Mouse (Mus musculus): ENCODE results near the gene Edf1. TPM values are rescaled to one million over a fixed set of nuclear protein-coding genes. Genes with fewer than 3 reads are reported as not detected.

The Edf1 gene
- polyA plus RNA-seq, 1 experiment from 2014 or later = 295 TPM

DNA sequence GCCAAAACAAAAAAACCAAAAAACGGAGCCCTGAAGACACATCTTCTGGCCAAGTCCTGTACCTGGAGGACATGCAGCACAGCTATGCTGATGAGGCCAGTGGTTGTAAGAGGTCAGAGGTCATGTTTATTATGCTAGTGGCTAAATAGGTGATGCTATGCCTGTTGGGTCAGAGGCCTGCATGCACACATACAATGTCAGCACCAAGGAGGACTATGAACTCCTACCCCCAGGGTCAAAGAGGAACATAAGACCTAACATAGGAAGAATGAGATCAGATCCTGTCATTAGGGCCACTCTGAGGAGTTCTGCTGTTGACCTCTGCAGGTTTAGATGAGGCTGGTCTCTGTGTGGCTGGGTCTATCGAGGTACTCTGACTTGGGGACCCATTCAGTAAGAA is 42.4 kb downstream of the Edf1 start:
- H3K4me2 ChIP-seq = no peak overlapping the region
- TF ChIP-seq CTCF (IDR thresholded peaks at IDR 0.05; ENCODE audit: low read depth) = no peak
- 73% methylated on average over 2 of the region's 2 CpGs for WGBS
- H3K36me3 ChIP-seq (ENCODE audit: insufficient read depth) = peaks cover 85% of the 10 kb centered on the region
- H3K4me1 ChIP-seq (ENCODE audit: insufficient read depth) = no peaks in the 10 kb centered on the region
- no peak overlapping the region for H3K27ac ChIP-seq (ENCODE audit: low read depth)
- DNase-seq = no peak
- H3K9ac ChIP-seq = no peak overlapping the region
- ATAC-seq (ENCODE audit: insufficient read depth) = no peak
- no peak overlapping the region for H3K4me3 ChIP-seq (ENCODE audit: low read depth, low read length)
- no peaks in the 10 kb centered on the region for H3K9me3 ChIP-seq (ENCODE audit: low read depth, low read length)
- no peaks in the 10 kb centered on the region for H3K27me3 ChIP-seq (ENCODE audit: insufficient read depth, low read length)

- DNase-seq = no peak
- Histone ChIP-seq H3K4me3 (ENCODE audit: low read depth, low read length) (no peak overlapping the region), H3K9ac (no peak overlapping the region), H3K9me3 (ENCODE audit: low read depth, low read length) (no peaks in the 10 kb centered on the region), H3K27me3 (ENCODE audit: insufficient read depth, low read length) (no peaks in the 10 kb centered on the region), H3K36me3 (ENCODE audit: insufficient read depth) (peaks cover 60% of the 10 kb centered on the region), H3K4me1 (ENCODE audit: insufficient read depth) (peaks cover 7% of the 10 kb centered on the region), H3K27ac (ENCODE audit: low read depth) (no peak overlapping the region), H3K4me2 (no peak overlapping the region)
- no peak for TF ChIP-seq CTCF (IDR thresholded peaks at IDR 0.05; ENCODE audit: low read depth)
- 95% methylated on average over 5 of the region's 5 CpGs for WGBS
- no peak for ATAC-seq (ENCODE audit: insufficient read depth)
Measured at GRCm38 (mm10) chr2:25602526-25602925, 44.9 kb downstream of the Edf1 start.

- Histone ChIP-seq H3K4me1 (ENCODE audit: insufficient read depth) (peaks cover 13% of the 10 kb centered on the region), H3K27ac (ENCODE audit: low read depth) (peak within 1 kb of the TSS; percentile 96), H3K9ac (peak within 1 kb of the TSS; percentile 98), H3K4me2 (peak within 1 kb of the TSS; percentile 77), H3K36me3 (ENCODE audit: insufficient read depth) (peaks cover 6% of the 10 kb centered on the region), H3K27me3 (ENCODE audit: insufficient read depth, low read length) (no peaks in the 10 kb centered on the region), H3K4me3 (ENCODE audit: low read depth, low read length) (peak within 1 kb of the TSS; percentile 100), H3K9me3 (ENCODE audit: low read depth, low read length) (no peaks in the 10 kb centered on the region)
- WGBS = under 1% methylated on average over 80 of the region's 80 CpGs
- ATAC-seq (ENCODE audit: insufficient read depth) (peak; percentile 91), DNase-seq (peak; percentile 96)
- TF ChIP-seq CTCF (IDR thresholded peaks at IDR 0.05; ENCODE audit: low read depth) = no peak
Measured at GRCm38 (mm10) chr2:25607761-25608622, 50.3 kb downstream of the Edf1 start, which contains the start of gene Rabl6. Gene Rabl6, minus strand, starts transcription at chr2:25608521.

DNA sequence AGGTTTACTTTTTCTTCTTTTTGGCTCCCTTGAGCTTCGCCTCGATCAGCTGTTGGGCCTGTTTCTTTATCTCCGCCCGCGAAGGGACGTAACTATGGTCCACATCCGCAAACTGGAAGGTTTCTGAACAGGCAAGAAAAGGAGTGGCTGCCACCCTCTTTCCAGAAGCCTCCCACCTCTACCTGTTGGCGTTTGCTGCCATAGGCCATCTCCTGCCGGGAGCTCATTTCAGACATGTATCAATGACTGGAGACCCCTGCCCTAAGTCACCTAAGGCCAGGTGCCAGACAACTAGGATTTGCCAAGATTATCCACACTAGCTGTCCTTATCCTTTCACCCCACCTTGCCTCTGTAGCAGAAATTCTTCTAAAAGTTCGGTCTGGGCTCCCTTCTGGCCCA is 51.0 kb downstream of the Edf1 start:
- Histone ChIP-seq H3K27me3 (ENCODE audit: insufficient read depth, low read length) (no peaks in the 10 kb centered on the region), H3K9ac (peak overlapping the region; percentile 98), H3K4me3 (ENCODE audit: low read depth, low read length) (peak overlapping the region; percentile 100), H3K27ac (ENCODE audit: low read depth) (peak overlapping the region; percentile 69), H3K36me3 (ENCODE audit: insufficient read depth) (peaks cover 6% of the 10 kb centered on the region), H3K4me2 (peak overlapping the region; percentile 77), H3K9me3 (ENCODE audit: low read depth, low read length) (no peaks in the 10 kb centered on the region), H3K4me1 (ENCODE audit: insufficient read depth) (peaks cover 13% of the 10 kb centered on the region)
- no peak for TF ChIP-seq CTCF (IDR thresholded peaks at IDR 0.05; ENCODE audit: low read depth)
- no peak for ATAC-seq (ENCODE audit: insufficient read depth)
- no peak for DNase-seq
- 50% methylated on average over 10 of the region's 10 CpGs for WGBS

Other genes starting within 250 kb of the Edf1 start
- gene Grin1, start 238.7 kb upstream of the Edf1 start, polyA plus RNA-seq (2014; fragmentation: Nextera tagmentation; extraction: Ambion mirVana) = 0.78 and 0.84 TPM in 2 replicates
- gene Man1b1, start 225.5 kb upstream of the Edf1 start, polyA plus RNA-seq (2014; fragmentation: Nextera tagmentation; extraction: Ambion mirVana) = 70.9 and 76.4 TPM in 2 replicates
- 13.9 and 16.6 TPM in 2 replicates for gene Dpp7, start 201.5 kb upstream of the Edf1 start, polyA plus RNA-seq (2014; fragmentation: Nextera tagmentation; extraction: Ambion mirVana)
- gene Uap1l1, start 192.2 kb upstream of the Edf1 start, polyA plus RNA-seq (2014; fragmentation: Nextera tagmentation; extraction: Ambion mirVana) = 17.4 and 20.1 TPM in 2 replicates
- 42.0 and 45.5 TPM in 2 replicates for gene Sapcd2, start 185.5 kb upstream of the Edf1 start, polyA plus RNA-seq (2014; fragmentation: Nextera tagmentation; extraction: Ambion mirVana)
- 0.92 and 1.2 TPM in 2 replicates for gene Entpd2, start 162.0 kb upstream of the Edf1 start, polyA plus RNA-seq (2014; fragmentation: Nextera tagmentation; extraction: Ambion mirVana)
- gene Npdc1, start 158.5 kb upstream of the Edf1 start, polyA plus RNA-seq (2014; fragmentation: Nextera tagmentation; extraction: Ambion mirVana) = 19.5 and 20.5 TPM in 2 replicates
- not detected in 2 replicates for gene Fut7, start 134.6 kb upstream of the Edf1 start, polyA plus RNA-seq (2014; fragmentation: Nextera tagmentation; extraction: Ambion mirVana)
- gene Abca2, start 129.1 kb upstream of the Edf1 start, polyA plus RNA-seq (2014; fragmentation: Nextera tagmentation; extraction: Ambion mirVana) = 3.9 and 4.6 TPM in 2 replicates
- gene Clic3, start 101.0 kb upstream of the Edf1 start, polyA plus RNA-seq (2014; fragmentation: Nextera tagmentation; extraction: Ambion mirVana) = 20.0 and 30.2 TPM in 2 replicates
- 15.8 and 23.5 TPM in 2 replicates for gene Paxx, start 96.8 kb upstream of the Edf1 start, polyA plus RNA-seq (2014; fragmentation: Nextera tagmentation; extraction: Ambion mirVana)
- gene Ptgds, start 87.8 kb upstream of the Edf1 start, polyA plus RNA-seq (2014; fragmentation: Nextera tagmentation; extraction: Ambion mirVana) = 3.3 and 3.4 TPM in 2 replicates
- not detected in 2 replicates for gene Lcn12, start 63.9 kb upstream of the Edf1 start, polyA plus RNA-seq (2014; fragmentation: Nextera tagmentation; extraction: Ambion mirVana)
- gene Fbxw5, start 57.1 kb upstream of the Edf1 start, polyA plus RNA-seq (2014; fragmentation: Nextera tagmentation; extraction: Ambion mirVana) = 75.8 and 77.7 TPM in 2 replicates
- 3.9 and 5.5 TPM in 2 replicates for gene C8g, start 56.1 kb upstream of the Edf1 start, polyA plus RNA-seq (2014; fragmentation: Nextera tagmentation; extraction: Ambion mirVana)
- 34.8 and 35.3 TPM in 2 replicates for gene Traf2, start 10.9 kb upstream of the Edf1 start, polyA plus RNA-seq (2014; fragmentation: Nextera tagmentation; extraction: Ambion mirVana)
- gene Mamdc4, start 17.0 kb downstream of the Edf1 start, polyA plus RNA-seq (2014; fragmentation: Nextera tagmentation; extraction: Ambion mirVana) = 2.2 and 4.1 TPM in 2 replicates
- gene Phpt1, start 17.4 kb downstream of the Edf1 start, polyA plus RNA-seq (2014; fragmentation: Nextera tagmentation; extraction: Ambion mirVana) = 183 and 197 TPM in 2 replicates
- 0.37 TPM in 1 of 2 replicates, not detected in the other for gene Ajm1, start 23.9 kb downstream of the Edf1 start, polyA plus RNA-seq (2014; fragmentation: Nextera tagmentation; extraction: Ambion mirVana)
- gene Rabl6, start 50.7 kb downstream of the Edf1 start, polyA plus RNA-seq (2014; fragmentation: Nextera tagmentation; extraction: Ambion mirVana) = 75.5 and 85.7 TPM in 2 replicates
- gene Ccdc183, start 59.8 kb downstream of the Edf1 start, polyA plus RNA-seq (2014; fragmentation: Nextera tagmentation; extraction: Ambion mirVana) = 0.24 and 0.28 TPM in 2 replicates
- gene Tmem141, start 64.2 kb downstream of the Edf1 start, polyA plus RNA-seq (2014; fragmentation: Nextera tagmentation; extraction: Ambion mirVana) = 21.9 and 26.0 TPM in 2 replicates
- gene Fcna, start 70.2 kb downstream of the Edf1 start, polyA plus RNA-seq (2014; fragmentation: Nextera tagmentation; extraction: Ambion mirVana) = 1.8 and 2.9 TPM in 2 replicates
- gene Lcn8, start 95.3 kb downstream of the Edf1 start, polyA plus RNA-seq (2014; fragmentation: Nextera tagmentation; extraction: Ambion mirVana) = 0.51 and 0.61 TPM in 2 replicates
- gene Lcn5, start 100.1 kb downstream of the Edf1 start, polyA plus RNA-seq (2014; fragmentation: Nextera tagmentation; extraction: Ambion mirVana) = not detected in 2 replicates
- not detected in 2 replicates for gene Lcn6, start 118.9 kb downstream of the Edf1 start, polyA plus RNA-seq (2014; fragmentation: Nextera tagmentation; extraction: Ambion mirVana)
- gene Lcn10, start 124.9 kb downstream of the Edf1 start, polyA plus RNA-seq (2014; fragmentation: Nextera tagmentation; extraction: Ambion mirVana) = not detected in 2 replicates
- gene Obp2a, start 142.2 kb downstream of the Edf1 start, polyA plus RNA-seq (2014; fragmentation: Nextera tagmentation; extraction: Ambion mirVana) = not detected in 2 replicates
- gene Bmyc, start 148.9 kb downstream of the Edf1 start, polyA plus RNA-seq (2014; fragmentation: Nextera tagmentation; extraction: Ambion mirVana) = 65.3 and 71.9 TPM in 2 replicates
- not detected in 2 replicates for gene Obp2b, start 179.2 kb downstream of the Edf1 start, polyA plus RNA-seq (2014; fragmentation: Nextera tagmentation; extraction: Ambion mirVana)
- not detected in 2 replicates for gene Lcn3, start 207.7 kb downstream of the Edf1 start, polyA plus RNA-seq (2014; fragmentation: Nextera tagmentation; extraction: Ambion mirVana)
- not detected in 2 replicates for gene Lcn11, start 219.2 kb downstream of the Edf1 start, polyA plus RNA-seq (2014; fragmentation: Nextera tagmentation; extraction: Ambion mirVana)
- gene Gm13539, start 224.4 kb downstream of the Edf1 start, polyA plus RNA-seq (2014; fragmentation: Nextera tagmentation; extraction: Ambion mirVana) = not detected in 2 replicates

Measured in lung, embryonic 14.5 days (tissue).